Mouse (Mus musculus): Measurements from ENCODE around the gene Scn1a.

DNA sequence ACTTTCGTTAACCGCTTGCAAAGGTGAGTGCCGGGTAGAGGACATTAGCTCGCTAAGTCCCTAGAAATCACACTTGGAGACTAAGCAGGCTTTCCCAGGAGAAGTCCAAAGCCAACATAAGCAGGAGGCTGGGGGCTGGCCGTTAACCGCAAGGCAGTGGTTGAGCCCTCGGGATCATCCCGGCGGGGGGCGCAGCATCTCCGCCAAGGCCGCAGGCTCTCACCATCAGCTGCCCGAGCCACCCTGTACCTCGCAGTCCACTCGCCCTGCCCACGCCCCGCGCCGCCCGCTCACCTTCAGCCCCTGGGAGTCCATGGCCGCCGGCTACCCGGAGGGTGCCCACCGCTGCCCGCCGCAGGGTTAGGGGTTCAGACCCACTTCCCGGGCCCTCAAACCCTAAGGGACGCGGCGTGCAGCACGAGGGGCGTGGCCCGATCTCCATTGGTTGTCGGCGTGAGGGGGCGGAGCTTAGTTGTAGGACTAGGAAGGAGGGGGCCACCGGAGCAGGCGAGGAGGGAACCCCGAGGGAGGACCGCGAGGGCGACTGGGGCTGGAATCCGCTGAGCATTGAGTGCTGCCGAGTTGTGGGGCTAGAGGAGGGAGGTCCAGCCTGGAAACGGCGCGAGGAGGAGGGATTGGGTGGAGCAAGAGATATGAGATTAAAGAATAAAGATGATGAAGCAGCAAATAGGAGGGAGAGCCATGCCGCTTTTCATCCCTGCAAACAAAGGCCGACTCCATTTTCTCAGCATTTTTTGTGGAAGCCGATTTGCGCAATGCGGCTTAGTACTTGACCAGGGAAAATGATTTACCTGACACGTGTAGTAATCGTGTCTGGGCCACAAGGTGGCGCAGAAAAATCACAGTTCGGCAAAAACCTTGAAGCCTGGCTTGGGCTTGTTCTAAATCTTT, 184.2 kb downstream of the Scn1a start, which contains the start of gene Ttc21b:
- TF ChIP-seq GATA1 (IDR thresholded peaks at IDR 0.05; ENCODE audit: borderline replicate concordance, low read length) (no peak), FLI1 (IDR thresholded peaks at IDR 0.05; ENCODE audit: low read length) (no peak)
